Mouse (Mus musculus) ovary, postnatal 10 days (tissue): ENCODE measurements around the gene Svbp.

Experiments
- DNase-seq: peaks from one replicate; pipeline ENCODE4 v3.0.0; 2022; ENCODE audit warnings: low spot score

Svbp gene

GRCm38 (mm10) chr4:119194909-119195581 is at the start of gene Svbp:
Svbp (plus strand) TSS chr4:119195306.
- DNase-seq, result peak; percentile 72

GRCm38 (mm10) chr4:119146816-119147215 is 48.3 kb upstream of the Svbp start:
- no peak for DNase-seq

GRCm38 (mm10) chr4:119147347-119147746 is 47.8 kb upstream of the Svbp start:
- no peak for DNase-seq

- no peak for DNase-seq
Measured at GRCm38 (mm10) chr4:119148741-119149140, 46.4 kb upstream of the Svbp start.

- DNase-seq, result no peak
Measured at GRCm38 (mm10) chr4:119157186-119157585, 37.9 kb upstream of the Svbp start.

GRCm38 (mm10) chr4:119157891-119158290 is 37.2 kb upstream of the Svbp start:
- no peak for DNase-seq

- DNase-seq, result no peak
Measured at GRCm38 (mm10) chr4:119161358-119161757, 33.7 kb upstream of the Svbp start.

GRCm38 (mm10) chr4:119162990-119163389 is 32.1 kb upstream of the Svbp start:
- DNase-seq, result no peak

- no peak for DNase-seq
Measured at GRCm38 (mm10) chr4:119165916-119166315, 29.2 kb upstream of the Svbp start.

GRCm38 (mm10) chr4:119167068-119167467 is 28.0 kb upstream of the Svbp start:
- no peak for DNase-seq

GRCm38 (mm10) chr4:119167663-119168062 is 27.4 kb upstream of the Svbp start:
- DNase-seq, result peak; percentile 51

GRCm38 (mm10) chr4:119172919-119173650 is 22.0 kb upstream of the Svbp start:
- no peak for DNase-seq

- peak; percentile 79 for DNase-seq
Measured at GRCm38 (mm10) chr4:119173851-119174453, 21.2 kb upstream of the Svbp start, which contains the start of gene Zfp691. Zfp691 (minus strand) TSS chr4:119174195.

GRCm38 (mm10) chr4:119177702-119178101 is 17.4 kb upstream of the Svbp start:
- no peak for DNase-seq

GRCm38 (mm10) chr4:119178331-119178730 is 16.8 kb upstream of the Svbp start:
- DNase-seq, result no peak

GRCm38 (mm10) chr4:119180133-119180707 is 14.9 kb upstream of the Svbp start:
- no peak for DNase-seq

- no peak for DNase-seq
Measured at GRCm38 (mm10) chr4:119181456-119181855, 13.7 kb upstream of the Svbp start.

GRCm38 (mm10) chr4:119183525-119183924 is 11.6 kb upstream of the Svbp start:
- DNase-seq, result no peak

GRCm38 (mm10) chr4:119185771-119186170 is 9.3 kb upstream of the Svbp start:
- no peak for DNase-seq

GRCm38 (mm10) chr4:119188060-119188785 is 6.9 kb upstream of the Svbp start:
- DNase-seq, result no peak

GRCm38 (mm10) chr4:119189392-119189791 is 5.7 kb upstream of the Svbp start:
- no peak for DNase-seq

- no peak for DNase-seq
Measured at GRCm38 (mm10) chr4:119189864-119190263, 5.2 kb upstream of the Svbp start, which contains the start of gene Ermap. Ermap (minus strand) TSS chr4:119190011.
